Mouse (Mus musculus) kidney, embryonic 16.5 days (tissue): ENCODE results near the gene Elobl. TPM values are rescaled to one million over a fixed set of nuclear protein-coding genes. Genes with fewer than 3 reads are reported as not detected.

ENCODE experiments used
- ATAC-seq: fragments of 200-750 bp; cut with Nextera tagmentation; 2 replicates; pipeline ENCODE4 v1.8.0; 2017; ENCODE audit warnings: moderate TSS enrichment; ENCODE audit not compliant: low FRiP score, low TSS enrichment
- H3K27ac ChIP-seq: fragments of 300-500 bp; sonication (generic); 2 replicates; pipeline ENCODE4 v1.5.1; 2014; ENCODE audit warnings: low read length
- H3K27me3 ChIP-seq: fragments of 300-500 bp; sonication (generic); 2 replicates; pipeline ENCODE4 v1.6.1; 2014; ENCODE audit warnings: low read length, control low read depth, mixed read lengths; ENCODE audit not compliant: insufficient read depth
- H3K36me3 ChIP-seq: fragments of 300-500 bp; sonication (generic); 2 replicates; pipeline ENCODE4 v1.6.1; 2014; ENCODE audit warnings: low read length, control low read depth, mixed read lengths; ENCODE audit not compliant: insufficient read depth
- H3K4me1 ChIP-seq: fragments of 300-500 bp; sonication (generic); 2 replicates; pipeline ENCODE4 v1.6.1; 2014; ENCODE audit warnings: low read length, control low read depth, mixed read lengths; ENCODE audit not compliant: insufficient read depth
- H3K4me2 ChIP-seq: fragments of 300-500 bp; sonication (generic); replicated peaks from 2 replicates; pipeline ENCODE4 v1.6.1; 2014; ENCODE audit warnings: low read depth, low read length
- H3K4me3 ChIP-seq: fragments of 300-500 bp; sonication (generic); 2 replicates; pipeline ENCODE4 v1.5.1; 2014; ENCODE audit warnings: mild to moderate bottlenecking, low read length
- H3K9ac ChIP-seq: fragments of 300-500 bp; sonication (generic); replicated peaks from 2 replicates; pipeline ENCODE4 v1.6.1; 2014; ENCODE audit warnings: low read length
- H3K9me3 ChIP-seq: fragments of 300-500 bp; sonication (generic); 2 replicates; pipeline ENCODE4 v1.6.1; 2016; ENCODE audit warnings: low read length, control low read depth
- WGBS: fragments of 180-500 bp; shearing (Covaris S2); extraction: QIAGEN DNeasy Blood & Tissue Kit; methylation state at CpG from one replicate; pipeline ENCODE4 v1.1.7; 2014; 5-methylcytosine and 5-hydroxymethylcytosine counted together
- polyA plus RNA-seq: library from polyadenylated mRNA; unstranded; fragments of >200 nt; fragmentation: Nextera tagmentation; extraction: Ambion mirVana; gene quantifications from 2 replicates; pipeline ENCODE4 v1.2.1, GENCODE M21; 2015

The Elobl gene
- polyA plus RNA-seq, 1 experiment from 2014 or later = not detected

GRCm38 (mm10) chr11:88948896-88949295 lies 17.8 kb downstream of the Elobl start:
- Histone ChIP-seq H3K9ac (no peak overlapping the region), H3K4me1 (0 out of 2 replicates have a peak, but pooled peaks cover 3% of the 10 kb centered on the region), H3K4me2 (no peak overlapping the region), H3K9me3 (no peaks in the 10 kb centered on the region), H3K27me3 (no peaks in the 10 kb centered on the region), H3K4me3 (no peak overlapping the region), H3K27ac (no peak overlapping the region), H3K36me3 (peaks cover 30% of the 10 kb centered on the region)
- no peak for ATAC-seq
- WGBS = 65% methylated on average over 8 of the region's 8 CpGs

- Histone ChIP-seq H3K27me3 (no peaks in the 10 kb centered on the region), H3K27ac (no peak overlapping the region), H3K9ac (no peak overlapping the region), H3K4me3 (no peak overlapping the region), H3K9me3 (no peaks in the 10 kb centered on the region), H3K4me1 (no peaks in the 10 kb centered on the region), H3K4me2 (no peak overlapping the region), H3K36me3 (peaks cover 30% of the 10 kb centered on the region)
- 65% methylated on average over 7 of the region's 8 CpGs for WGBS
- peak; percentile 42; the same call in 1 of the 2 replicates for ATAC-seq
Measured at GRCm38 (mm10) chr11:88945971-88946585, 20.7 kb downstream of the Elobl start.

- Histone ChIP-seq H3K27me3 (no peaks in the 10 kb centered on the region), H3K36me3 (peaks cover 34% of the 10 kb centered on the region), H3K27ac (no peak overlapping the region), H3K4me3 (no peak overlapping the region), H3K9me3 (no peaks in the 10 kb centered on the region), H3K9ac (no peak overlapping the region), H3K4me1 (no peaks in the 10 kb centered on the region), H3K4me2 (no peak overlapping the region)
- 82% methylated on average over 12 of the region's 12 CpGs for WGBS
- ATAC-seq = no peak
Measured at GRCm38 (mm10) chr11:88941489-88941888, 25.2 kb downstream of the Elobl start.

- WGBS = 97% methylated on average over 4 of the region's 4 CpGs
- Histone ChIP-seq H3K36me3 (peaks cover 33% of the 10 kb centered on the region), H3K4me2 (no peak overlapping the region), H3K27me3 (no peaks in the 10 kb centered on the region), H3K4me1 (no peaks in the 10 kb centered on the region), H3K4me3 (no peak overlapping the region), H3K9ac (no peak overlapping the region), H3K27ac (no peak overlapping the region), H3K9me3 (no peaks in the 10 kb centered on the region)
- no peak for ATAC-seq
Measured at GRCm38 (mm10) chr11:88939634-88940033, 27.1 kb downstream of the Elobl start.

- ATAC-seq = no peak
- Histone ChIP-seq H3K4me3 (no peak overlapping the region), H3K4me1 (no peaks in the 10 kb centered on the region), H3K4me2 (no peak overlapping the region), H3K27me3 (no peaks in the 10 kb centered on the region), H3K36me3 (peaks cover 30% of the 10 kb centered on the region), H3K9ac (no peak overlapping the region), H3K9me3 (no peaks in the 10 kb centered on the region), H3K27ac (no peak overlapping the region)
- WGBS = 100% methylated on average over 2 of the region's 2 CpGs
Measured at GRCm38 (mm10) chr11:88938770-88939169, 28.0 kb downstream of the Elobl start.

GRCm38 (mm10) chr11:88937886-88938285 lies 28.8 kb downstream of the Elobl start:
- Histone ChIP-seq H3K4me3 (no peak overlapping the region), H3K9me3 (no peaks in the 10 kb centered on the region), H3K9ac (no peak overlapping the region), H3K27me3 (no peaks in the 10 kb centered on the region), H3K27ac (no peak overlapping the region), H3K4me2 (no peak overlapping the region), H3K4me1 (no peaks in the 10 kb centered on the region), H3K36me3 (peaks cover 30% of the 10 kb centered on the region)
- no peak for ATAC-seq
- WGBS = 92% methylated on average over 2 of the region's 2 CpGs

- no peak overlapping the region for H3K9ac ChIP-seq
Measured at GRCm38 (mm10) chr11:88934089-88935000, 32.4 kb downstream of the Elobl start.

GRCm38 (mm10) chr11:88933030-88933429 lies 33.7 kb downstream of the Elobl start:
- WGBS = 92% methylated on average over 9 of the region's 9 CpGs
- no peak overlapping the region for H3K9ac ChIP-seq
- no peak overlapping the region for H3K4me2 ChIP-seq
- no peaks in the 10 kb centered on the region for H3K27me3 ChIP-seq
- H3K4me3 ChIP-seq = no peak overlapping the region
- no peak for ATAC-seq
- no peaks in the 10 kb centered on the region for H3K4me1 ChIP-seq
- H3K9me3 ChIP-seq = no peaks in the 10 kb centered on the region
- peaks cover 37% of the 10 kb centered on the region for H3K36me3 ChIP-seq
- H3K27ac ChIP-seq = no peak overlapping the region

More at GRCm38 (mm10) chr11:88934089-88935000, 32.4 kb downstream of the Elobl start:
- Histone ChIP-seq H3K4me3 (no peak overlapping the region), H3K9me3 (no peaks in the 10 kb centered on the region), H3K4me1 (no peaks in the 10 kb centered on the region), H3K4me2 (no peak overlapping the region), H3K27ac (no peak overlapping the region), H3K36me3 (peaks cover 36% of the 10 kb centered on the region), H3K27me3 (no peaks in the 10 kb centered on the region)
- no peak for ATAC-seq
- 92% methylated on average over 19 of the region's 19 CpGs for WGBS

- ATAC-seq = no peak
- Histone ChIP-seq H3K27ac (no peak overlapping the region), H3K9me3 (no peaks in the 10 kb centered on the region), H3K27me3 (no peaks in the 10 kb centered on the region), H3K4me1 (no peaks in the 10 kb centered on the region), H3K4me3 (no peak overlapping the region), H3K9ac (no peak overlapping the region), H3K4me2 (no peak overlapping the region), H3K36me3 (peaks cover 42% of the 10 kb centered on the region)
- WGBS = 78% methylated on average over 14 of the region's 14 CpGs
Measured at GRCm38 (mm10) chr11:88931692-88932530, 34.8 kb downstream of the Elobl start.
